Mouse (Mus musculus): ENCODE measurements at regions not wholly inside any gene's neighbourhood (a gene's known extent, or its start where the extent isn't known, plus 50 kb on each side); places are given as distances from the start of the nearest gene placed in this dataset.
"Not testable (repeated sequence)": the region's sequence is repeated elsewhere in the genome, so short reads cannot be mapped to it uniquely, and the experiment has no call there.

- no peaks in the 10 kb centered on the region; the same call in 1 of the 2 replicates for H3K4me1 ChIP-seq (ENCODE audit: control insufficient read depth, insufficient read depth, low read length)
- no peaks in the 10 kb centered on the region for H3K27me3 ChIP-seq (ENCODE audit: control insufficient read depth, insufficient read depth, low read length)
- ATAC-seq (ENCODE audit: low read depth) = no peak
- H3K9ac ChIP-seq (replicated peaks; ENCODE audit: low read depth, low read length) = no peak overlapping the region
- H3K4me2 ChIP-seq (ENCODE audit: low read depth, low read length) = no peak overlapping the region
- WGBS = 96% methylated on average over 2 of the region's 2 CpGs
- H3K27ac ChIP-seq (ENCODE audit: low read depth, low read length) = no peak overlapping the region
- no peaks in the 10 kb centered on the region for H3K36me3 ChIP-seq (ENCODE audit: control insufficient read depth, insufficient read depth, low read length)
- H3K4me3 ChIP-seq (ENCODE audit: low read depth, low read length) = no peak overlapping the region
- no peaks in the 10 kb centered on the region for H3K9me3 ChIP-seq (ENCODE audit: control insufficient read depth, low read length)
Measured at GRCm38 (mm10) chr13:107781221-107781620, 263.0 kb upstream of the Smim15 start.

- no peak for ATAC-seq (ENCODE audit: low read depth)
- H3K27me3 ChIP-seq (ENCODE audit: control insufficient read depth, insufficient read depth, low read length) = no peaks in the 10 kb centered on the region
- 90% methylated on average over 4 of the region's 4 CpGs for WGBS
Measured at GRCm38 (mm10) chr13:107779591-107779990, 264.7 kb upstream of the Smim15 start.

GRCm38 (mm10) chr13:107774499-107774898 is 269.7 kb upstream of the Smim15 start:
- not testable (repeated sequence) for H3K4me3 ChIP-seq (ENCODE audit: low read depth, low read length); ATAC-seq (ENCODE audit: low read depth); H3K9ac ChIP-seq (replicated peaks; ENCODE audit: low read depth, low read length); H3K36me3 ChIP-seq (ENCODE audit: control insufficient read depth, insufficient read depth, low read length); H3K27ac ChIP-seq (ENCODE audit: low read depth, low read length); H3K4me2 ChIP-seq (ENCODE audit: low read depth, low read length); H3K27me3 ChIP-seq (ENCODE audit: control insufficient read depth, insufficient read depth, low read length); H3K4me1 ChIP-seq (ENCODE audit: control insufficient read depth, insufficient read depth, low read length); H3K9me3 ChIP-seq (ENCODE audit: control insufficient read depth, low read length)
- WGBS = 93% methylated on average over 15 of the region's 19 CpGs

More at GRCm38 (mm10) chr13:107779591-107779990, 264.7 kb upstream of the Smim15 start:
- Histone ChIP-seq H3K27ac (ENCODE audit: low read depth, low read length) (no peak overlapping the region), H3K4me2 (ENCODE audit: low read depth, low read length) (no peak overlapping the region), H3K4me1 (ENCODE audit: control insufficient read depth, insufficient read depth, low read length) (no peaks in the 10 kb centered on the region; the same call in 1 of the 2 replicates), H3K36me3 (ENCODE audit: control insufficient read depth, insufficient read depth, low read length) (no peaks in the 10 kb centered on the region), H3K9me3 (ENCODE audit: control insufficient read depth, low read length) (no peaks in the 10 kb centered on the region), H3K9ac (replicated peaks; ENCODE audit: low read depth, low read length) (no peak overlapping the region), H3K4me3 (ENCODE audit: low read depth, low read length) (no peak overlapping the region)

GRCm38 (mm10) chr13:107767262-107767624 is 277.0 kb upstream of the Smim15 start:
- Histone ChIP-seq H3K4me1 (ENCODE audit: control insufficient read depth, insufficient read depth, low read length) (peaks cover 20% of the 10 kb centered on the region; the same call in 1 of the 2 replicates), H3K36me3 (ENCODE audit: control insufficient read depth, insufficient read depth, low read length) (peaks cover 3% of the 10 kb centered on the region; the same call in 1 of the 2 replicates), H3K9ac (replicated peaks; ENCODE audit: low read depth, low read length) (no peak overlapping the region), H3K4me2 (ENCODE audit: low read depth, low read length) (no peak overlapping the region), H3K4me3 (ENCODE audit: low read depth, low read length) (no peak overlapping the region), H3K9me3 (ENCODE audit: control insufficient read depth, low read length) (no peaks in the 10 kb centered on the region), H3K27me3 (ENCODE audit: control insufficient read depth, insufficient read depth, low read length) (no peaks in the 10 kb centered on the region), H3K27ac (ENCODE audit: low read depth, low read length) (peak overlapping the region; percentile 36; the same call in 1 of the 2 replicates)
- peak; percentile 88 for ATAC-seq (ENCODE audit: low read depth)
- WGBS = 15% methylated on average over 2 of the region's 2 CpGs

GRCm38 (mm10) chr13:107766397-107767261 is 277.6 kb upstream of the Smim15 start:
- H3K27me3 ChIP-seq (ENCODE audit: control insufficient read depth, insufficient read depth, low read length) = no peaks in the 10 kb centered on the region
- no peak overlapping the region; the same call in 1 of the 2 replicates for H3K27ac ChIP-seq (ENCODE audit: low read depth, low read length)
- no peak overlapping the region for H3K9ac ChIP-seq (replicated peaks; ENCODE audit: low read depth, low read length)
- H3K4me2 ChIP-seq (ENCODE audit: low read depth, low read length) = no peak overlapping the region
- WGBS = 36% methylated on average over 13 of the region's 13 CpGs
- peaks cover 20% of the 10 kb centered on the region; the same call in 1 of the 2 replicates for H3K4me1 ChIP-seq (ENCODE audit: control insufficient read depth, insufficient read depth, low read length)
- H3K4me3 ChIP-seq (ENCODE audit: low read depth, low read length) = no peak overlapping the region
- peak; percentile 86 for ATAC-seq (ENCODE audit: low read depth)
- no peaks in the 10 kb centered on the region for H3K9me3 ChIP-seq (ENCODE audit: control insufficient read depth, low read length)
- H3K36me3 ChIP-seq (ENCODE audit: control insufficient read depth, insufficient read depth, low read length) = peaks cover 3% of the 10 kb centered on the region; the same call in 1 of the 2 replicates

GRCm38 (mm10) chr13:107763911-107764310 is 280.3 kb upstream of the Smim15 start:
- 90% methylated on average over 5 of the region's 5 CpGs for WGBS
- no peak for ATAC-seq (ENCODE audit: low read depth)
- H3K27ac ChIP-seq (ENCODE audit: low read depth, low read length) = no peak overlapping the region
- H3K36me3 ChIP-seq (ENCODE audit: control insufficient read depth, insufficient read depth, low read length) = peaks cover 3% of the 10 kb centered on the region
- peaks cover 20% of the 10 kb centered on the region; the same call in 1 of the 2 replicates for H3K4me1 ChIP-seq (ENCODE audit: control insufficient read depth, insufficient read depth, low read length)
- no peak overlapping the region for H3K4me2 ChIP-seq (ENCODE audit: low read depth, low read length)
- no peak overlapping the region for H3K9ac ChIP-seq (replicated peaks; ENCODE audit: low read depth, low read length)
- H3K9me3 ChIP-seq (ENCODE audit: control insufficient read depth, low read length) = no peaks in the 10 kb centered on the region
- no peak overlapping the region for H3K4me3 ChIP-seq (ENCODE audit: low read depth, low read length)
- no peaks in the 10 kb centered on the region for H3K27me3 ChIP-seq (ENCODE audit: control insufficient read depth, insufficient read depth, low read length)

- ATAC-seq (ENCODE audit: low read depth) = no peak
- H3K36me3 ChIP-seq (ENCODE audit: control insufficient read depth, insufficient read depth, low read length) = no peaks in the 10 kb centered on the region; the same call in 1 of the 2 replicates
- no peak overlapping the region for H3K4me3 ChIP-seq (ENCODE audit: low read depth, low read length)
- no peaks in the 10 kb centered on the region for H3K9me3 ChIP-seq (ENCODE audit: control insufficient read depth, low read length)
- H3K4me2 ChIP-seq (ENCODE audit: low read depth, low read length) = no peak overlapping the region
- peaks cover 4% of the 10 kb centered on the region; the same call in 1 of the 2 replicates for H3K4me1 ChIP-seq (ENCODE audit: control insufficient read depth, insufficient read depth, low read length)
- 63% methylated on average over 8 of the region's 8 CpGs for WGBS
- H3K9ac ChIP-seq (replicated peaks; ENCODE audit: low read depth, low read length) = no peak overlapping the region
- no peaks in the 10 kb centered on the region for H3K27me3 ChIP-seq (ENCODE audit: control insufficient read depth, insufficient read depth, low read length)
- H3K27ac ChIP-seq (ENCODE audit: low read depth, low read length) = no peak overlapping the region
Measured at GRCm38 (mm10) chr13:107760511-107760910, 283.7 kb upstream of the Smim15 start.

- Histone ChIP-seq H3K9me3 (ENCODE audit: control insufficient read depth, low read length) (no peaks in the 10 kb centered on the region), H3K4me2 (ENCODE audit: low read depth, low read length) (no peak overlapping the region), H3K27me3 (ENCODE audit: control insufficient read depth, insufficient read depth, low read length) (no peaks in the 10 kb centered on the region), H3K27ac (ENCODE audit: low read depth, low read length) (no peak overlapping the region), H3K4me1 (ENCODE audit: control insufficient read depth, insufficient read depth, low read length) (peaks cover 4% of the 10 kb centered on the region; the same call in 1 of the 2 replicates), H3K9ac (replicated peaks; ENCODE audit: low read depth, low read length) (no peak overlapping the region), H3K4me3 (ENCODE audit: low read depth, low read length) (no peak overlapping the region), H3K36me3 (ENCODE audit: control insufficient read depth, insufficient read depth, low read length) (no peaks in the 10 kb centered on the region; the same call in 1 of the 2 replicates)
- no peak for ATAC-seq (ENCODE audit: low read depth)
- WGBS = 74% methylated on average over 13 of the region's 13 CpGs
Measured at GRCm38 (mm10) chr13:107758327-107759095, 285.7 kb upstream of the Smim15 start.

Data from neural tube, embryonic 14.5 days (tissue).